Mouse (Mus musculus) embryonic facial prominence, embryonic 15.5 days (tissue): Measurements from ENCODE around the gene P4ha3. TPM values are rescaled to one million over a fixed set of nuclear protein-coding genes. Genes with fewer than 3 reads are reported as not detected.
"Not testable (repeated sequence)": the region's sequence is repeated elsewhere in the genome, so short reads cannot be mapped to it uniquely, and the experiment has no call there.

Experiments
- ATAC-seq: fragments of 200-750 bp; cut with Nextera tagmentation; 2 replicates; pipeline ENCODE4 v1.8.0; 2017; ENCODE audit warnings: low read depth, moderate TSS enrichment; ENCODE audit not compliant: insufficient number of reproducible peaks, low FRiP score, low TSS enrichment
- H3K27ac ChIP-seq: fragments of 300-500 bp; sonication (generic); replicated peaks from 2 replicates; pipeline ENCODE4 v1.5.1; 2015; ENCODE audit warnings: mild to moderate bottlenecking, inconsistent platforms
- H3K27me3 ChIP-seq: fragments of 300-500 bp; sonication (generic); 2 replicates; pipeline ENCODE4 v1.6.1; 2015; ENCODE audit warnings: inconsistent platforms
- H3K36me3 ChIP-seq: fragments of 300-500 bp; sonication (generic); 2 replicates; pipeline ENCODE4 v1.6.1; 2015; ENCODE audit warnings: mild to moderate bottlenecking, inconsistent platforms
- H3K4me1 ChIP-seq: fragments of 300-500 bp; sonication (generic); 2 replicates; pipeline ENCODE4 v1.6.1; 2015; ENCODE audit warnings: inconsistent platforms
- H3K4me2 ChIP-seq: fragments of 300-500 bp; sonication (generic); replicated peaks from 2 replicates; pipeline ENCODE4 v1.6.1; 2015; ENCODE audit warnings: mild to moderate bottlenecking, inconsistent platforms
- H3K4me3 ChIP-seq: fragments of 300-500 bp; sonication (generic); replicated peaks from 2 replicates; pipeline ENCODE4 v1.5.1; 2015; ENCODE audit warnings: mild to moderate bottlenecking, inconsistent platforms
- H3K9ac ChIP-seq: fragments of 300-500 bp; sonication (generic); 2 replicates; pipeline ENCODE4 v1.6.1; 2015; ENCODE audit warnings: inconsistent platforms
- H3K9me3 ChIP-seq: fragments of 300-500 bp; sonication (generic); replicated peaks from 2 replicates; pipeline ENCODE4 v1.6.1; 2016; ENCODE audit warnings: inconsistent platforms
- WGBS: fragments of 180-500 bp; shearing (Covaris S2); methylation state at CpG from one replicate; pipeline ENCODE4 v1.1.7; 2015; 5-methylcytosine and 5-hydroxymethylcytosine counted together
- polyA plus RNA-seq: library from polyadenylated mRNA; unstranded; fragments of >200 nt; fragmentation: Nextera tagmentation; extraction: Ambion mirVana; gene quantifications from 2 replicates; pipeline ENCODE4 v1.2.1, GENCODE M21; 2015

The P4ha3 gene
- polyA plus RNA-seq, result 17.1 and 28.4 TPM in 2 replicates

DNA sequence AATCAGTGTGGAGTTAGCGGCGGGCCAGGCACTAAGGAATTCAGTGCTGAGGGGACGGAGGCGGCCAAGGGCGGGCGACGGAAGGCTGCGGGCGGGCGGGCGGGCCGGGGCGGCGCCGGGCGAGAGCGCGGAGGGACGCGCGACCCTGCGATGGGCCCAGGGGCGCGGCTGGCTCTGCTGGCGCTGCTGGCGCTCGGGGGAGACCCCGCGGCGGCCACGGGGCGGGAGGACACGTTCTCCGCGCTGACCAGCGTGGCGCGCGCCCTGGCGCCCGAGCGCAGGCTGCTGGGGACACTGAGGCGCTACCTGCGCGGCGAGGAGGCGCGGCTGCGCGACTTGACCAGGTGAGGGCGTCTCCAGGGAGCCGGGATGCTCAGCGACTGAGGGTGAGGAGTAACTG, at the start of gene P4ha3:
P4ha3 (plus strand) TSS at position 138 of the 400 bp plus-strand sequence.
- peak within 1 kb of the TSS; percentile 97 for H3K27ac ChIP-seq
- no peaks in the 10 kb centered on the region for H3K36me3 ChIP-seq
- no peaks in the 10 kb centered on the region for H3K9me3 ChIP-seq
- H3K4me3 ChIP-seq, result peak within 1 kb of the TSS; percentile 56
- H3K27me3 ChIP-seq, result no peaks in the 10 kb centered on the region; the same call in 1 of the 2 replicates
- peak; percentile 37; the same call in 1 of the 2 replicates for ATAC-seq
- H3K4me2 ChIP-seq, result peak within 1 kb of the TSS; percentile 92
- peak within 1 kb of the TSS; percentile 71 for H3K9ac ChIP-seq
- H3K4me1 ChIP-seq, result peaks cover 38% of the 10 kb centered on the region
- under 1% methylated on average over 48 of the region's 53 CpGs for WGBS

DNA sequence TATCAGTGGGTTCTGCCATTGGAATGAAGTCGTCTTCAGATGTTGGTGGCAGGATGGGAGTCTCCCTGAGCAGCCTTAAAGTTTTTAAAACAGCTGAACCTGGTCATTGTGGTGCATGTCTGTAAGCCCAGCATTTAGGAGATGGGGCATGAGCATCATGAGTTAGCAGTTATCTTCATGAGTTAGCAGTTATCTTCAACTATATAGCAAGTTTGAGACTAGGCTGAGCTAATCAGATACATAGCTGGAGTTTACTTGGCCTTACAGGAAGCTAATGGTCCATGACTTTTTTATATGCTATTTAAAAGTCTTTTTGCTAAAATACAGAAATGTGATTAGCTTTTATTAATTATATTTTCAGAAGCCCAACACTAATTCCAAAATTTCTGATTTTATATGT, 47.0 kb upstream of the P4ha3 start:
- Histone ChIP-seq H3K9ac (no peak overlapping the region), H3K4me3 (no peak overlapping the region), H3K27ac (no peak overlapping the region), H3K9me3 (no peaks in the 10 kb centered on the region), H3K36me3 (no peaks in the 10 kb centered on the region), H3K27me3 (no peaks in the 10 kb centered on the region), H3K4me1 (no peaks in the 10 kb centered on the region), H3K4me2 (no peak overlapping the region)
- 96% methylated on average over 1 of the region's 1 CpGs for WGBS
- ATAC-seq, result no peak

GRCm38 (mm10) chr7:100240601-100241000, 44.7 kb upstream of the P4ha3 start:
- 88% methylated on average over 2 of the region's 2 CpGs for whole genome bisulfite sequencing
- no peak for ATAC-seq

DNA sequence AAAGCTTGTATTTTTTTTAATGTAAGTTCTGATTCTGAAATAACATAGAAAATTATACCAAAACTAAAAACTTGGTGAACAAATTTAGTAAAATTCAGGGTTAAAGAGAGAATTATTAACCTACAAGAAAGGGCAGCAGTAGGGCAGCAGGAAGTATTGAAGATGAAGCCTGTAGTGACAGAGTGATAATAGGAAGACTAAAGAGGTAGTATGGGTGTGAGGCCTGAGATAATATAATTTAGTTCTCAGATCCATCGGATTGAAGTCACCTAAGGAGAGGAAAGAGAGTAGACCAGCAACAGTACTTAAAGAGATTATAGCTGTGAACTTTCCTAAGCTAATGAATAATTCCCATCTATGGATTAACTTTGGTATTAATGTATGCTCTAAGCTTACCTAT, 42.3 kb upstream of the P4ha3 start:
- H3K9ac ChIP-seq, result no peak overlapping the region
- H3K27ac ChIP-seq, result no peak overlapping the region
- H3K9me3 ChIP-seq, result no peaks in the 10 kb centered on the region
- H3K4me1 ChIP-seq, result no peaks in the 10 kb centered on the region
- no peaks in the 10 kb centered on the region for H3K36me3 ChIP-seq
- H3K4me2 ChIP-seq, result no peak overlapping the region
- WGBS, result 82% methylated on average over 1 of the region's 1 CpGs
- no peak overlapping the region for H3K4me3 ChIP-seq
- no peak for ATAC-seq
- H3K27me3 ChIP-seq, result no peaks in the 10 kb centered on the region

More at GRCm38 (mm10) chr7:100240601-100241000, 44.7 kb upstream of the P4ha3 start:
- H3K36me3 ChIP-seq, result no peaks in the 10 kb centered on the region
- H3K9ac ChIP-seq, result no peak overlapping the region
- no peaks in the 10 kb centered on the region for H3K4me1 ChIP-seq
- H3K4me2 ChIP-seq, result no peak overlapping the region
- no peak overlapping the region for H3K27ac ChIP-seq
- H3K9me3 ChIP-seq, result no peaks in the 10 kb centered on the region
- no peak overlapping the region for H3K4me3 ChIP-seq
- no peaks in the 10 kb centered on the region for H3K27me3 ChIP-seq

DNA sequence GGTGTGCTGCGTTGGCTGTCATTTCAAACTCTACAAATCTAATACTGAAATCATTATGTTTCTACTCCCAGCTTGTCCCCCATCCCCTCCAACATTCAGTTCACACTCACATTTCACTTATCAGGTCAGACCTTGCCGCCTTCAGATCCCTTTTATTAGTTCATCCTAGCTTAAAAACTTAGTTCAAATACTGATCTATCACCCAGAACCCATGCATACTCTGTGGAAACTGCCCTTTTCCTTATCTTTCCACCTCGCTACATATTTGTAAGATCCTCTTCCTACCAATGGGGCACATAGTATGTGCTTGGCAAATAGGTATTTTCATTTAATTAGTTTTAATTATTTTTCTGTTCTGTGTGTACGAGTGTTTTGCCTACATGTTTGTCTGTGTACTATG, 41.1 kb upstream of the P4ha3 start:
- Histone ChIP-seq H3K27me3 (no peaks in the 10 kb centered on the region), H3K4me2 (no peak overlapping the region), H3K9ac (no peak overlapping the region), H3K36me3 (no peaks in the 10 kb centered on the region), H3K9me3 (no peaks in the 10 kb centered on the region), H3K4me1 (no peaks in the 10 kb centered on the region), H3K4me3 (no peak overlapping the region), H3K27ac (no peak overlapping the region)
- ATAC-seq, result no peak
- 89% methylated on average over 4 of the region's 4 CpGs for WGBS

- no peak for ATAC-seq
- no peaks in the 10 kb centered on the region for H3K9me3 ChIP-seq
- no peak overlapping the region for H3K9ac ChIP-seq
- H3K27me3 ChIP-seq, result no peaks in the 10 kb centered on the region
- H3K4me2 ChIP-seq, result no peak overlapping the region
- H3K4me3 ChIP-seq, result no peak overlapping the region
- 81% methylated on average over 3 of the region's 3 CpGs for WGBS
- H3K36me3 ChIP-seq, result no peaks in the 10 kb centered on the region
- H3K4me1 ChIP-seq, result no peaks in the 10 kb centered on the region
- no peak overlapping the region for H3K27ac ChIP-seq
Measured at GRCm38 (mm10) chr7:100245176-100245575, 40.1 kb upstream of the P4ha3 start.

DNA sequence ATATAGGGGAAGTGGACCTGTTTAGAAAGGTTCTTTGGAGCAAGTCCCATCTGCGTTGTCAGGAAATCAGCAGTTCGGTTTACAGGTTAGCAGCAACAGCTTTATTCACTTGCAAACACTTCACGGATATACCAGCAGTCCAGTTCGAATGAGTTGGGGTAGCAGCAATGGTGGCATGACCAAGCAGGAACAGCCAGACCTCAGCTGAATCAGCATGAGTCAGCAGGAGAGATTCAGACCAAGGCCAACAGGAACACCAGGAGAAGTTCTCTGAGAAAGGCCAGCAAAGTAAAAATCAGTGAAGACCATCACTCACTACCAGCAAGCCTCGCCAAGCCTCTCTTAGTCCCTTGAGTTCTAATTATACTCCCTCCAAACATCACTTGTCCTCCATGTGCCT, 34.7 kb upstream of the P4ha3 start:
- ATAC-seq, result no peak
- Histone ChIP-seq H3K9ac (no peak overlapping the region), H3K27ac (no peak overlapping the region), H3K4me2 (no peak overlapping the region), H3K4me1 (no peaks in the 10 kb centered on the region), H3K4me3 (no peak overlapping the region), H3K27me3 (no peaks in the 10 kb centered on the region), H3K36me3 (peaks cover 14% of the 10 kb centered on the region; the same call in 1 of the 2 replicates), H3K9me3 (no peaks in the 10 kb centered on the region)
- WGBS, result 92% methylated on average over 5 of the region's 5 CpGs

GRCm38 (mm10) chr7:100262350-100262749, 23.0 kb upstream of the P4ha3 start:
- no peak for ATAC-seq
- Histone ChIP-seq H3K4me3 (no peak overlapping the region), H3K9me3 (no peaks in the 10 kb centered on the region), H3K27ac (no peak overlapping the region), H3K27me3 (no peaks in the 10 kb centered on the region), H3K36me3 (peaks cover 12% of the 10 kb centered on the region), H3K4me2 (no peak overlapping the region), H3K9ac (no peak overlapping the region), H3K4me1 (no peaks in the 10 kb centered on the region)
- 88% methylated on average over 3 of the region's 3 CpGs for WGBS

- H3K36me3 ChIP-seq, result peaks cover 12% of the 10 kb centered on the region
- 59% methylated on average over 17 of the region's 17 CpGs for WGBS
Measured at GRCm38 (mm10) chr7:100264934-100265333, 20.4 kb upstream of the P4ha3 start.

DNA sequence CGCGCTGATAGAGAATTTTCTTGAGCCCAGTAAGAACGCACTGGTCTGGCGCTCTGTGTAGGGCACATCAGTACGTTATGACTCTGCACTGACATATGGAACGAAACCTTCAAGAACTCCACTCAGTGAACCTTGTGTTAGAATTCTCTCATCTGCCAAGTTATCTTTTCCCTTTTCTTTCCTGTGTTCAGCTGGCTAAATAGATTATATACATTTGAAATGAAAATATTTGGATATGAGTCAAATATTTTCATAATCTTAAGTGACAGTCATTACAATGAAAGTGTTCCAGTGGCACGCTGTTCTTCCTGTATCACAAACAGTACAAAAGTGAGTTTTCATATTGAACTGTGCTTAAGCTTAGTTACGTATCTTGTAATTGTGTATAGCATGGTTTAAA, 13.0 kb upstream of the P4ha3 start:
- Histone ChIP-seq H3K4me1 (no peaks in the 10 kb centered on the region), H3K4me2 (no peak overlapping the region), H3K27ac (no peak overlapping the region), H3K9me3 (no peaks in the 10 kb centered on the region), H3K9ac (no peak overlapping the region), H3K27me3 (no peaks in the 10 kb centered on the region), H3K36me3 (no peaks in the 10 kb centered on the region), H3K4me3 (no peak overlapping the region)
- WGBS, result 95% methylated on average over 8 of the region's 8 CpGs
- no peak for ATAC-seq

More at GRCm38 (mm10) chr7:100264934-100265333, 20.4 kb upstream of the P4ha3 start:
- H3K9ac ChIP-seq, H3K4me2 ChIP-seq, H3K27me3 ChIP-seq, H3K4me1 ChIP-seq, H3K4me3 ChIP-seq, H3K9me3 ChIP-seq, ATAC-seq, H3K27ac ChIP-seq: not testable (repeated sequence)

GRCm38 (mm10) chr7:100274507-100274906, 10.8 kb upstream of the P4ha3 start:
- Histone ChIP-seq H3K27ac (no peak overlapping the region), H3K9ac (no peak overlapping the region), H3K9me3 (no peaks in the 10 kb centered on the region), H3K36me3 (no peaks in the 10 kb centered on the region), H3K4me1 (no peaks in the 10 kb centered on the region), H3K27me3 (no peaks in the 10 kb centered on the region), H3K4me2 (no peak overlapping the region), H3K4me3 (no peak overlapping the region)
- WGBS, result 57% methylated on average over 6 of the region's 6 CpGs
- no peak for ATAC-seq

DNA sequence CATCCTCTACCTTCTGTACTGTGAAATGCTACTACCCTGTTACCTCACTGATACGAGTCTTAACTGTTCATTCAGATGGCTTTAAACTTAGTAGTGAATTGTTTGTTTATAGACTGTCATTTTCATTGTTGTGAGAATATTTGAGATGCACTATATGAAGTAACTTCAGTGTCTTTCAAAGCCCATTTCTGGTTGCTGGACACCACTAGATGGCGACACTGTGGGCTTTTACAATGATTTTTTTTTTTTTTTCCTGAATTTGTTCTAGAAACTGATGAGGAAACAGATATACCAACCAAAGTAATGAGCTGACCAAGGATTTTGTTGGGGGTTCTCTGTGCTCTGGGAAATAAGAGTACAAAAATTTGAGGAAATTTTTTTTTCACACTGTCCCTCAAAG, 8.9 kb upstream of the P4ha3 start:
- ATAC-seq, result no peak
- Histone ChIP-seq H3K4me2 (no peak overlapping the region), H3K27ac (no peak overlapping the region), H3K9me3 (no peaks in the 10 kb centered on the region), H3K4me1 (no peaks in the 10 kb centered on the region), H3K27me3 (no peaks in the 10 kb centered on the region), H3K36me3 (no peaks in the 10 kb centered on the region), H3K4me3 (no peak overlapping the region), H3K9ac (no peak overlapping the region)
- WGBS, result 45% methylated on average over 2 of the region's 2 CpGs
